Mouse (Mus musculus): ENCODE measurements around the gene Bcl3.

Bcl3 gene

DNA sequence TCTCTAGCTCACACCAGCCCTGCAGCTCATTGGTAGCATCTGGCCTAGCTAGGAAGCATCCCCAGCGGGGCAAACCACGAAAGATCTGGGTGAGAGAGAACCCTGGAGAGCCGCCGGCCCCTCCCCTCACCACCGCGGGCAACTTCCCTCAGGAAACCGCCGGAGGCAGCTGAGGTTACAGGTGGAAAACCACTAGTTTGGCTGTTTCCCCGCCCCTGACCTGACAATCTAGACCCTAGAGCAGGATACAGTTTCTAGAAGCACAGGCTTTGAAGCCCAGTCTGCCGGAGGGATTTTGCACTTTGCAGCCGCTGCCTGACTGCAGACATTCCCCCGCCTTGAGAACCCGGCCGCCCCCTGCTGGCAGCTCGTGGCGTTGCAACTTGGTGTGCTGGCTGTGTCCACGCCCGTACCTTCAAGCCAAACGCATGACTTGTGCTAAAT lies 32.6 kb downstream of the Bcl3 start:
- H3K27me3 ChIP-seq (ENCODE audit: insufficient read depth, low read length), result peaks cover 8% of the 10 kb centered on the region
- H3K9me3 ChIP-seq (ENCODE audit: low read length), result peaks cover 8% of the 10 kb centered on the region; the same call in 1 of the 2 replicates
- H3K36me3 ChIP-seq (ENCODE audit: insufficient read depth, low read length), result peaks cover 9% of the 10 kb centered on the region; the same call in 1 of the 2 replicates
- TF ChIP-seq NANOG (IDR thresholded peaks at IDR 0.05; ENCODE audit: borderline replicate concordance, low read length), result no peak
- peak; percentile 89 for TF ChIP-seq CTCF (conservative IDR thresholded peaks at IDR 0.05; ENCODE audit: low read length)
- no peak for TF ChIP-seq POU5F1 (IDR thresholded peaks at IDR 0.05; ENCODE audit: borderline replicate concordance, low read length)
- peaks cover 24% of the 10 kb centered on the region for H3K4me1 ChIP-seq (replicated peaks; ENCODE audit: low read depth, low read length)
- peak overlapping the region; percentile 61 for H3K4me3 ChIP-seq (replicated peaks; ENCODE audit: low read length)

DNA sequence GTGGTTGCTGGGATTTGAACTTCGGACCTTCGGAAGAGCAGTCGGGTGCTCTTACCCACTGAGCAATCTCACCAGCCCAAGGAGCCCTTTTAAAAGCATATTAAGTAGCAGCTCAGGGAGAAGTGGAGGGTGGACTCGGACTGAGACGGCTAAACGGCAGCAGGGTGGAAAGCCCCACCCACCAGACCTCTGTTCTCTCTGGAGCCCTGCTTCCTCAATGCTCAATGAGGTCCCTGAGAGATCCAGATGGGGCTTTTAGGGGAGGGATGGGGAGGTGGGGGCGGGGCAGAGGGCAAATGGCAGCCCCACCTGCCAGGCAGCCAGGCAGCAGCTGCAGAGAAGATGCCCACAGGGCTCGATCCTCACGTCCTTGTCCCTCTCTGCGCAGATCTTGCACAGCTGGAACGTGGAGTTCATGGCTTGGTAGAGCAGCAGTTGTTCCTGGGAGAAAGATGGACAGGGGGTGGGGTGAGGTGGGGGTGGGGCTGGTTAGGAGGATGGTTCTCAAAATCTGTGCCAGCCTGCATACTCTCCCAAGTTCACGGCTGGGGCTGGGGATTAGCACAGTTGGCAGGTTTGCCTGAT lies 36.6 kb downstream of the Bcl3 start:
- Histone ChIP-seq H3K4me1 (replicated peaks; ENCODE audit: low read depth, low read length) (peaks cover 54% of the 10 kb centered on the region), H3K9me3 (ENCODE audit: low read length) (peaks cover 5% of the 10 kb centered on the region; the same call in 1 of the 2 replicates), H3K27me3 (ENCODE audit: insufficient read depth, low read length) (peaks cover 5% of the 10 kb centered on the region), H3K4me3 (replicated peaks; ENCODE audit: low read length) (no peak overlapping the region), H3K36me3 (ENCODE audit: insufficient read depth, low read length) (peaks cover 9% of the 10 kb centered on the region; the same call in 1 of the 2 replicates)
- TF ChIP-seq CTCF (conservative IDR thresholded peaks at IDR 0.05; ENCODE audit: low read length), result no peak
- TF ChIP-seq NANOG (IDR thresholded peaks at IDR 0.05; ENCODE audit: borderline replicate concordance, low read length), result no peak
- TF ChIP-seq POU5F1 (IDR thresholded peaks at IDR 0.05; ENCODE audit: borderline replicate concordance, low read length), result no peak

DNA sequence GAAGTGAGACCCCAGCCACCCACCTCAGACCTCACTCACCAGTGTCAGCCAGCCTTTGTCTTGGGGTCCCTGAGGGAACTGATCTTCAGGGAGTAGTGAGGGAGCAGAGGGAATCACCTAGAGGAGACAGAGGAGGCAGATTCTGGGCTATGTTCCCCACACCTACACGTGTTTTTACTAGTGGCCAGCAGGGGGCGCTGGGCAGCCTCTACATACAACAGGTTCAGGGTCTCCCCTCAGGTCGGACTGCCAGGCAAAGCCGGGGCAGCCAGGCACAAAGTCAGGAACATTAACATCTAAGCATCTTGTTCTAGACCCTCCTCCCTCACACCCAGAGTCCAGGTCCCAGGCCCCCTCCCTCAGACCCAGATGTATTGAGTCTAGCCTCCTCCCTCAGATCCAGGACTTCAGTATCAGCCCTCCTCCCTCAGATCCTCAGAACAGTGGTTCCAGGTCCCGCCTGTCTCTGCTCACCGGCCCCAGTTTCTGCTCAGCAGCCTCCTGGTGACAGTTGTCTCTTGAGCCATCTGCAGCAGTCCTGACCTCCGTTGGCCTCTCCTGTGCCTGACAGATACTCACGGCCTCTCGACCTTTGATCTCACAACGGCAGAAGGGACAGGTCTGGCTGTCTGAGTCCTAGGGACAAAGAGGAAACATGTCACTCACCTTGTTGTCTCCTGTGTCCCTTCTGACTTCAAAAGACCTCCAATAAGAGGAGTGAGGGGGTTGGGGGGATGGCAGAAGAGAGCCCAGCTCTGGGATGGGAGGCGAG lies 37.6 kb downstream of the Bcl3 start:
- peaks cover 6% of the 10 kb centered on the region; the same call in 1 of the 2 replicates for H3K9me3 ChIP-seq (ENCODE audit: low read length)
- H3K27me3 ChIP-seq (ENCODE audit: insufficient read depth, low read length), result no peaks in the 10 kb centered on the region
- no peak for TF ChIP-seq POU5F1 (IDR thresholded peaks at IDR 0.05; ENCODE audit: borderline replicate concordance, low read length)
- TF ChIP-seq NANOG (IDR thresholded peaks at IDR 0.05; ENCODE audit: borderline replicate concordance, low read length), result no peak
- peak; percentile 20; the same call in 1 of the 2 replicates for TF ChIP-seq CTCF (conservative IDR thresholded peaks at IDR 0.05; ENCODE audit: low read length)
- peaks cover 52% of the 10 kb centered on the region for H3K4me1 ChIP-seq (replicated peaks; ENCODE audit: low read depth, low read length)
- no peak overlapping the region for H3K4me3 ChIP-seq (replicated peaks; ENCODE audit: low read length)
- H3K36me3 ChIP-seq (ENCODE audit: insufficient read depth, low read length), result peaks cover 9% of the 10 kb centered on the region; the same call in 1 of the 2 replicates

- no peaks in the 10 kb centered on the region for H3K27me3 ChIP-seq (ENCODE audit: insufficient read depth, low read length)
- H3K4me1 ChIP-seq (replicated peaks; ENCODE audit: low read depth, low read length), result peaks cover 44% of the 10 kb centered on the region
- TF ChIP-seq NANOG (IDR thresholded peaks at IDR 0.05; ENCODE audit: borderline replicate concordance, low read length) (no peak), POU5F1 (IDR thresholded peaks at IDR 0.05; ENCODE audit: borderline replicate concordance, low read length) (no peak), CTCF (conservative IDR thresholded peaks at IDR 0.05; ENCODE audit: low read length) (no peak)
- peaks cover 6% of the 10 kb centered on the region; the same call in 1 of the 2 replicates for H3K36me3 ChIP-seq (ENCODE audit: insufficient read depth, low read length)
- peaks cover 11% of the 10 kb centered on the region; the same call in 1 of the 2 replicates for H3K9me3 ChIP-seq (ENCODE audit: low read length)
- no peak overlapping the region for H3K4me3 ChIP-seq (replicated peaks; ENCODE audit: low read length)
These were observed 38.9 kb downstream of the Bcl3 start for GRCm38 (mm10) chr7:19783630-19784029.

DNA sequence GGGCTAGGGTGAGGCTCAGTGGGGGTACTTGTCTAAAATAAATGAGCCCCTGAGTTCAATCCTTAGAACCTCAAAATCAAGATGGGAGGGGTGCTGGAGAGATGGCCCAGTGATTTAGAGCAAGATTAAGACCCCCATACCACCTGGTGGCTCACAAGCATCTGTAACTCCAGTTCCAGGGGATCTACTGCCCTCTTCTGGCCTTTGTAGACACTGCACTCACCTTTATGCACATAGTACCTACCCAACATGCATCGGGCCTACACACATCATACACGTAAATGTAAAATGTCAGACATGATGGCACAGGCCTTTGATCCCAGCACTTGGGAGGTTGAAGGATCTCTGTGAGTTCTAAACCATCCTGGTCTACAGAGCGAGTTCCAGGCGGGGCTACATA lies 39.9 kb downstream of the Bcl3 start:
- peaks cover 46% of the 10 kb centered on the region for H3K4me1 ChIP-seq (replicated peaks; ENCODE audit: low read depth, low read length)
- H3K27me3 ChIP-seq (ENCODE audit: insufficient read depth, low read length), result no peaks in the 10 kb centered on the region
- TF ChIP-seq CTCF (conservative IDR thresholded peaks at IDR 0.05; ENCODE audit: low read length) (peak; percentile 82), POU5F1 (IDR thresholded peaks at IDR 0.05; ENCODE audit: borderline replicate concordance, low read length) (no peak)
- H3K4me3 ChIP-seq (replicated peaks; ENCODE audit: low read length), result no peak overlapping the region; the same call in 1 of the 2 replicates
- H3K9me3 ChIP-seq (ENCODE audit: low read length), result peaks cover 10% of the 10 kb centered on the region; the same call in 1 of the 2 replicates
- 0 out of 2 replicates have a peak, but pooled peaks cover under 1% of the 10 kb centered on the region for H3K36me3 ChIP-seq (ENCODE audit: insufficient read depth, low read length)

DNA sequence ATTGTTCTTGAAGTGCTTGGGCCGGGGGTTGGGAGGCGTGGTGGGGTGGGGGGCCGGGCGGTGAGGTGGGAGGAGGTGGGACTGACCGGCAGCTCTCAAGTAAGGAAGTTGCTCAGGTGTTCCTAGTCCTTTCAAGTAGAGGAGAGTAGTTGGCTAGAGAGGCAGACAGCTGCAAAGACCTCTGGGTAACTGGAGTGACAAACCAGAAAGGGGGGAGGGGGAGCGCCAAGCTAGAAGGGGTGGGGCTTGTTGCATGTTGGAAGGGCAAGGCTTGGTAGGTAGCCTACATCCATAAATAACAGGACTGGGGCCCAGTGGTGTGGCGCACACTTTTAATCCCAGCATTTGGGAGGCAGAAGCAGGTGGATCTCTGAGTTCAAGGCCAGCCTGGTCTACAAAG lies 40.8 kb downstream of the Bcl3 start:
- TF ChIP-seq CTCF (conservative IDR thresholded peaks at IDR 0.05; ENCODE audit: low read length) (no peak), NANOG (IDR thresholded peaks at IDR 0.05; ENCODE audit: borderline replicate concordance, low read length) (no peak), POU5F1 (IDR thresholded peaks at IDR 0.05; ENCODE audit: borderline replicate concordance, low read length) (no peak)
- H3K27me3 ChIP-seq (ENCODE audit: insufficient read depth, low read length), result no peaks in the 10 kb centered on the region
- no peaks in the 10 kb centered on the region for H3K36me3 ChIP-seq (ENCODE audit: insufficient read depth, low read length)
- peaks cover 11% of the 10 kb centered on the region; the same call in 1 of the 2 replicates for H3K9me3 ChIP-seq (ENCODE audit: low read length)
- no peak overlapping the region for H3K4me3 ChIP-seq (replicated peaks; ENCODE audit: low read length)
- peaks cover 53% of the 10 kb centered on the region for H3K4me1 ChIP-seq (replicated peaks; ENCODE audit: low read depth, low read length)

- Histone ChIP-seq H3K4me1 (replicated peaks; ENCODE audit: low read depth, low read length) (peaks cover 44% of the 10 kb centered on the region), H3K36me3 (ENCODE audit: insufficient read depth, low read length) (peaks cover 10% of the 10 kb centered on the region; the same call in 1 of the 2 replicates), H3K9me3 (ENCODE audit: low read length) (peaks cover 20% of the 10 kb centered on the region), H3K4me3 (replicated peaks; ENCODE audit: low read length) (no peak overlapping the region), H3K27me3 (ENCODE audit: insufficient read depth, low read length) (no peaks in the 10 kb centered on the region)
- TF ChIP-seq CTCF (conservative IDR thresholded peaks at IDR 0.05; ENCODE audit: low read length) (peak; percentile 62), POU5F1 (IDR thresholded peaks at IDR 0.05; ENCODE audit: borderline replicate concordance, low read length) (no peak)
These were observed 42.7 kb downstream of the Bcl3 start for GRCm38 (mm10) chr7:19779903-19780302.

- no peak overlapping the region for H3K4me3 ChIP-seq (replicated peaks; ENCODE audit: low read length)
- H3K9me3 ChIP-seq (ENCODE audit: low read length), result peaks cover 20% of the 10 kb centered on the region
- no peaks in the 10 kb centered on the region for H3K27me3 ChIP-seq (ENCODE audit: insufficient read depth, low read length)
- no peak for TF ChIP-seq POU5F1 (IDR thresholded peaks at IDR 0.05; ENCODE audit: borderline replicate concordance, low read length)
- no peak for TF ChIP-seq CTCF (conservative IDR thresholded peaks at IDR 0.05; ENCODE audit: low read length)
- TF ChIP-seq NANOG (IDR thresholded peaks at IDR 0.05; ENCODE audit: borderline replicate concordance, low read length), result no peak
- peaks cover 36% of the 10 kb centered on the region for H3K4me1 ChIP-seq (replicated peaks; ENCODE audit: low read depth, low read length)
- peaks cover 10% of the 10 kb centered on the region; the same call in 1 of the 2 replicates for H3K36me3 ChIP-seq (ENCODE audit: insufficient read depth, low read length)
These were observed 43.9 kb downstream of the Bcl3 start for GRCm38 (mm10) chr7:19778645-19779044.

All from E14TG2a.4 (cell line).